In the genomic region with DNA sequence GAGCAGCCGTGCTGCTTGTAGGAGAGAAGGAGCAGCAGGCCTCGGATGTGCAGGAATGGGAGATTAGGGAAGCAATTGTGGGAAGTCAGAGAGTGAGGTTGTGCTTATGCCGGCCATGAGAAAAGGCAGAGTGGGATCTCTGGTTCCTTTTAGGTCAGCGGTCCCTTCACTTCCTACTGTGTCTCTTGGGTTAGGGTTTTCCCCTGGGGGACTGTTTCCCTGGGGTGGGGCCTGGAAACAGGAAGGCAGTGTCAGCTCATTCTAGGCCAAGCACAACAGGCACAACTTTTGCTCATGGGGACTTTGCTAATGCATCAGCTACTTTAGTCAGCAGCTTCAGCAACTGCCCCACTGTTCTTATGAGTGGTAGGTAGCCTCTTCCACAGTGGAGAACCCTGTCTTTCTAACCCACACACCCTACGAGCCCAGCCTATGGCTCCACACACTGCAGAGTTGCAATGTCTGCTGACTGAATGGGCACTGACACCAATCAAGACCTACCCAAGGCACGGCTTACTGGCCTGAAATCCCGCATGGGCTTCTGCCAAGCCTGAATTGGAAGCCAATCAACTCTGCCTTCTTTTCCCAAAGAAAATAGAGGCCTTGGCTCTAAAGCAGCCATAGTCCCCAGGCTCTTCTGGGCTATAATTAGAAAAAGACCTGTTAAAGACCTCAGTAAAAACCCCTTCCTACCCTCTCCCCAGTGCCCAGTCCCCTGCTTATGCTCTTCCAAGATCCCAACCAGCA, we compare ENCODE assay signal across 9 mouse cellular contexts.
DNase-seq lines count a peak whose midpoint lies in the region; ATAC-seq and TF ChIP-seq lines count a peak whose summit lies in the region.
"Had no signal": no experiment of that assay in that cellular context is flagged by ENCODE, and none has a peak within 500 bp of the region (broad histone marks: within the 10 kb centered on the region; RNA-seq: fewer than 3 reads in every experiment).

No protein-coding gene starts in this region.

- no peaks in the 10 kb centered on the region for H3K4me1 ChIP-seq in forebrain, postnatal 0 days (ENCODE audit: insufficient read depth)
- H3K4me1 ChIP-seq in liver, postnatal 0 days (ENCODE audit: insufficient read depth), result no peaks in the 10 kb centered on the region
- H3K4me1 ChIP-seq: liver, embryonic 13.5 days had no signal

- no peaks in the 10 kb centered on the region for H3K9me3 ChIP-seq in forebrain, postnatal 0 days (ENCODE audit: low read length)
- H3K9me3 ChIP-seq in liver, postnatal 0 days (ENCODE audit: low read length), result no peaks in the 10 kb centered on the region

- H3K4me2 ChIP-seq in forebrain, postnatal 0 days (ENCODE audit: low read depth), result no peak overlapping the region
- no peak overlapping the region for H3K4me2 ChIP-seq in liver, postnatal 0 days (ENCODE audit: low read depth, low read length)
- H3K4me2 ChIP-seq: liver, embryonic 13.5 days had no signal

- H3K9ac ChIP-seq in forebrain, postnatal 0 days, result no peak overlapping the region
- H3K9ac ChIP-seq in liver, postnatal 0 days (replicated peaks), result no peak overlapping the region
- H3K9ac ChIP-seq: liver, embryonic 13.5 days had no signal

- ATAC-seq in forebrain, postnatal 0 days, result peak; percentile 78
- no peak for ATAC-seq in liver, postnatal 0 days

- TF ChIP-seq EP300 in liver, postnatal 0 days (IDR thresholded peaks at IDR 0.05; ENCODE audit: low read depth), result no peak

- H3K27me3 ChIP-seq in forebrain, postnatal 0 days (ENCODE audit: insufficient read depth, low read length), result no peaks in the 10 kb centered on the region
- H3K27me3 ChIP-seq in liver, postnatal 0 days (ENCODE audit: insufficient read depth, low read length), result no peaks in the 10 kb centered on the region
- H3K27me3 ChIP-seq: liver, embryonic 13.5 days had no signal

- DNase-seq in lung, postnatal 14 days, result peak; percentile 47
- DNase-seq in lung, postnatal 25 days (ENCODE audit: low spot score), result no peak
- peak; percentile 60 to 65 for DNase-seq in cerebellum, adult 18-20 months
- peak; percentile 63 for DNase-seq in forebrain, postnatal 0 days
- DNase-seq in kidney, postnatal 25 days, result peak; percentile 51 to 68
- no peak for DNase-seq in liver, postnatal 0 days
- DNase-seq in embryo, embryonic 10 days (ENCODE audit: low spot score), result no peak
- no peak for DNase-seq in B cell, adult 2 months
- DNase-seq: liver, embryonic 13.5 days had no signal

- H3K4me3 ChIP-seq in forebrain, postnatal 0 days (ENCODE audit: low read depth, low read length), result no peak overlapping the region
- no peak overlapping the region for H3K4me3 ChIP-seq in liver, postnatal 0 days (ENCODE audit: low read depth, low read length)
- H3K4me3 ChIP-seq: liver, embryonic 13.5 days had no signal

- TF ChIP-seq CTCF in forebrain, postnatal 0 days (IDR thresholded peaks at IDR 0.05; ENCODE audit: low read depth), result no peak
- no peak for TF ChIP-seq CTCF in liver, postnatal 0 days (IDR thresholded peaks at IDR 0.05; ENCODE audit: low read depth)

- H3K36me3 ChIP-seq in forebrain, postnatal 0 days (ENCODE audit: insufficient read depth), result no peaks in the 10 kb centered on the region
- no peaks in the 10 kb centered on the region for H3K36me3 ChIP-seq in liver, postnatal 0 days (replicated peaks; ENCODE audit: insufficient read depth, low read length)
- H3K36me3 ChIP-seq: liver, embryonic 13.5 days had no signal

- 62% methylated on average over 7 of the region's 7 CpGs for WGBS in forebrain, postnatal 0 days
- whole genome bisulfite sequencing in liver, postnatal 0 days (ENCODE audit: insufficient replicate concordance), result 65% methylated on average over 7 of the region's 7 CpGs

- H3K27ac ChIP-seq in forebrain, postnatal 0 days (ENCODE audit: low read depth, low read length), result no peak overlapping the region
- no peak overlapping the region for H3K27ac ChIP-seq in liver, postnatal 0 days (ENCODE audit: low read depth)
- H3K27ac ChIP-seq: liver, embryonic 13.5 days had no signal

Comparison
In these comparisons a context has a peak if more than half of its experiments do, and no peak if none do; other contexts are left out.
1. DNase-seq: peak in lung, postnatal 14 days (single experiment), cerebellum, adult 18-20 months (2 of 2), forebrain, postnatal 0 days (single experiment) and kidney, postnatal 25 days (2 of 2); none in lung, postnatal 25 days (single experiment), liver, postnatal 0 days (single experiment), embryo, embryonic 10 days (single experiment) and B cell, adult 2 months (0 of 2).